14 mouse cellular contexts compared by ENCODE assay signal in genomic region chr14:55053050-55053449, GRCm38 (mm10). TPM values are rescaled to one million over a fixed set of nuclear protein-coding genes. Genes with fewer than 3 reads are reported as not detected.
DNase-seq lines count a peak whose midpoint lies in the region; ATAC-seq lines count a peak whose summit lies in the region.
"Had no signal": no experiment of that assay in that cellular context is flagged by ENCODE, and none has a peak within 500 bp of the region (broad histone marks: within the 10 kb centered on the region; RNA-seq: fewer than 3 reads in every experiment).

No protein-coding gene starts in this region.

- 0 out of 2 replicates have a peak, but pooled peaks have one; percentile 34 for ATAC-seq in embryonic facial prominence, embryonic 15.5 days (ENCODE audit: insufficient number of reproducible peaks, low FRiP score, low TSS enrichment, low read depth)
- ATAC-seq in midbrain, embryonic 14.5 days (ENCODE audit: low FRiP score, low TSS enrichment), result no peak
- no peak for ATAC-seq in midbrain, embryonic 11.5 days (ENCODE audit: low FRiP score)
- no peak for ATAC-seq in hindbrain, embryonic 16.5 days
- no peak for ATAC-seq in megakaryocyte, adult 5-6 weeks (ENCODE audit: poor library complexity, severe bottlenecking)
- ATAC-seq: intestine, embryonic 16.5 days had no signal

- intact Hi-C loops in gastrocnemius, postnatal 14 days (cut with DNase I; ENCODE audit: low total_unique reads), result no loop called here

- H3K27me3 ChIP-seq in embryonic facial prominence, embryonic 15.5 days, result no peaks in the 10 kb centered on the region
- no peaks in the 10 kb centered on the region; the same call in 1 of the 2 replicates for H3K27me3 ChIP-seq in embryonic facial prominence, embryonic 10.5 days (replicated peaks; ENCODE audit: low read depth, poor library complexity, severe bottlenecking)
- no peaks in the 10 kb centered on the region for H3K27me3 ChIP-seq in midbrain, embryonic 14.5 days (ENCODE audit: control insufficient read depth, insufficient read depth, low read length)
- no peaks in the 10 kb centered on the region for H3K27me3 ChIP-seq in midbrain, embryonic 11.5 days (ENCODE audit: control insufficient read depth, insufficient read depth, low read length)
- H3K27me3 ChIP-seq in hindbrain, embryonic 16.5 days (replicated peaks; ENCODE audit: control insufficient read depth, insufficient read depth, low read length), result no peaks in the 10 kb centered on the region

- H3K4me1 ChIP-seq in embryonic facial prominence, embryonic 15.5 days, result peaks cover 10% of the 10 kb centered on the region
- peaks cover 9% of the 10 kb centered on the region for H3K4me1 ChIP-seq in embryonic facial prominence, embryonic 10.5 days
- 0 out of 2 replicates have a peak, but pooled peaks cover 4% of the 10 kb centered on the region for H3K4me1 ChIP-seq in midbrain, embryonic 14.5 days (ENCODE audit: control insufficient read depth, insufficient read depth, low read length)
- no peaks in the 10 kb centered on the region for H3K4me1 ChIP-seq in midbrain, embryonic 11.5 days (ENCODE audit: control insufficient read depth, insufficient read depth, low read length)
- H3K4me1 ChIP-seq in hindbrain, embryonic 16.5 days (ENCODE audit: control insufficient read depth, insufficient read depth, low read depth, low read length), result peaks cover 24% of the 10 kb centered on the region

- no peaks in the 10 kb centered on the region for H3K36me3 ChIP-seq in embryonic facial prominence, embryonic 15.5 days
- H3K36me3 ChIP-seq in embryonic facial prominence, embryonic 10.5 days (replicated peaks), result no peaks in the 10 kb centered on the region
- H3K36me3 ChIP-seq in midbrain, embryonic 14.5 days (ENCODE audit: control insufficient read depth, insufficient read depth, low read length), result no peaks in the 10 kb centered on the region
- H3K36me3 ChIP-seq in midbrain, embryonic 11.5 days (ENCODE audit: control insufficient read depth, insufficient read depth, low read length), result no peaks in the 10 kb centered on the region
- no peaks in the 10 kb centered on the region for H3K36me3 ChIP-seq in hindbrain, embryonic 16.5 days (ENCODE audit: control insufficient read depth, insufficient read depth, low read length)
- H3K36me3 ChIP-seq: embryonic facial prominence, embryonic 13.5 days had no signal

- H3K4me2 ChIP-seq in embryonic facial prominence, embryonic 15.5 days (replicated peaks), result no peak overlapping the region
- peak overlapping the region; percentile 35 for H3K4me2 ChIP-seq in midbrain, embryonic 14.5 days (ENCODE audit: low read length)
- H3K4me2 ChIP-seq in midbrain, embryonic 11.5 days, result no peak overlapping the region
- peak overlapping the region; percentile 61 for H3K4me2 ChIP-seq in hindbrain, embryonic 16.5 days (ENCODE audit: low read length)
- H3K4me2 ChIP-seq: embryonic facial prominence, embryonic 13.5 days had no signal

- H3K27ac ChIP-seq in embryonic facial prominence, embryonic 15.5 days (replicated peaks), result no peak overlapping the region
- H3K27ac ChIP-seq in embryonic facial prominence, embryonic 10.5 days (replicated peaks), result no peak overlapping the region
- peak overlapping the region; percentile 88 for H3K27ac ChIP-seq in midbrain, embryonic 14.5 days (replicated peaks; ENCODE audit: low read depth, low read length)
- H3K27ac ChIP-seq in midbrain, embryonic 11.5 days (ENCODE audit: low read depth, low read length), result no peak overlapping the region
- peak overlapping the region; percentile 97 for H3K27ac ChIP-seq in hindbrain, embryonic 16.5 days (ENCODE audit: low read depth, low read length)
- H3K27ac ChIP-seq: embryonic facial prominence, embryonic 13.5 days had no signal

- no peak overlapping the region for H3K4me3 ChIP-seq in embryonic facial prominence, embryonic 15.5 days (replicated peaks)
- no peak overlapping the region for H3K4me3 ChIP-seq in embryonic facial prominence, embryonic 10.5 days
- H3K4me3 ChIP-seq in midbrain, embryonic 14.5 days (replicated peaks; ENCODE audit: low read depth, low read length), result no peak overlapping the region
- H3K4me3 ChIP-seq in midbrain, embryonic 11.5 days (ENCODE audit: low read depth, low read length), result no peak overlapping the region
- peak overlapping the region; percentile 42 for H3K4me3 ChIP-seq in hindbrain, embryonic 16.5 days (ENCODE audit: low read length)
- H3K4me3 ChIP-seq: embryonic facial prominence, embryonic 13.5 days had no signal

- WGBS in embryonic facial prominence, embryonic 15.5 days, result 75% methylated on average over 4 of the region's 4 CpGs
- WGBS in embryonic facial prominence, embryonic 10.5 days, result 84% methylated on average over 4 of the region's 4 CpGs
- WGBS in midbrain, embryonic 14.5 days, result 64% methylated on average over 4 of the region's 4 CpGs
- WGBS in midbrain, embryonic 11.5 days, result 93% methylated on average over 4 of the region's 4 CpGs
- 46% methylated on average over 4 of the region's 4 CpGs for WGBS in hindbrain, embryonic 16.5 days

- no peaks in the 10 kb centered on the region for H3K9me3 ChIP-seq in embryonic facial prominence, embryonic 15.5 days (replicated peaks)
- H3K9me3 ChIP-seq in embryonic facial prominence, embryonic 10.5 days, result no peaks in the 10 kb centered on the region
- no peaks in the 10 kb centered on the region for H3K9me3 ChIP-seq in midbrain, embryonic 14.5 days (ENCODE audit: control insufficient read depth, low read length)
- no peaks in the 10 kb centered on the region for H3K9me3 ChIP-seq in midbrain, embryonic 11.5 days (ENCODE audit: control insufficient read depth, low read length)
- no peaks in the 10 kb centered on the region for H3K9me3 ChIP-seq in hindbrain, embryonic 16.5 days (ENCODE audit: control insufficient read depth, low read length)
- H3K9me3 ChIP-seq: embryonic facial prominence, embryonic 13.5 days had no signal

- DNase-seq in embryonic facial prominence, embryonic 10.5 days (ENCODE audit: low spot score), result no peak
- DNase-seq in midbrain, embryonic 14.5 days, result peak; percentile 46
- no peak for DNase-seq in midbrain, embryonic 11.5 days (ENCODE audit: low spot score, missing footprints)
- DNase-seq in gastrocnemius, postnatal 14 days, result no peak
- DNase-seq: heart, postnatal 10 days; liver; thymus, postnatal 4 days had no signal

- no peak overlapping the region for H3K9ac ChIP-seq in embryonic facial prominence, embryonic 15.5 days
- no peak overlapping the region for H3K9ac ChIP-seq in midbrain, embryonic 14.5 days (replicated peaks; ENCODE audit: low read length)
- H3K9ac ChIP-seq in midbrain, embryonic 11.5 days (ENCODE audit: low read length), result no peak overlapping the region
- peak overlapping the region; percentile 68 for H3K9ac ChIP-seq in hindbrain, embryonic 16.5 days (ENCODE audit: low read depth, low read length)
- H3K9ac ChIP-seq: embryonic facial prominence, embryonic 13.5 days had no signal

RNA-seq across cellular contexts. Expression of gene Ngdn, which starts 37.8 kb away (rescaled TPM):
- 70.7 and 73.9 TPM in 2 replicates for polyA plus RNA-seq in embryonic facial prominence, embryonic 15.5 days (2015; fragmentation: Nextera tagmentation; extraction: Ambion mirVana)
- polyA plus RNA-seq in embryonic facial prominence, embryonic 10.5 days (2016; fragmentation: Nextera tagmentation; extraction: Ambion mirVana), result 91.1 and 94.2 TPM in 2 replicates
- polyA plus RNA-seq in midbrain, embryonic 14.5 days (2014; fragmentation: Nextera tagmentation; extraction: Ambion mirVana), result 51.7 and 54.3 TPM in 2 replicates
- polyA plus RNA-seq in midbrain, embryonic 11.5 days (2014; fragmentation: Nextera tagmentation; extraction: Ambion mirVana), result 85.0 and 85.9 TPM in 2 replicates
- 48.2 and 50.6 TPM in 2 replicates for polyA plus RNA-seq in hindbrain, embryonic 16.5 days (2015; fragmentation: Nextera tagmentation; extraction: Ambion mirVana)
- total RNA-seq in gastrocnemius, postnatal 14 days (2021), result 10 to 100 TPM; 17.8 to 19.0 TPM
- 56.1 and 56.9 TPM in 2 replicates for total RNA-seq in megakaryocyte, adult 5-6 weeks (2015)
- 32.9 and 52.7 TPM in 2 replicates for total RNA-seq in megakaryocyte, adult 5-6 weeks (2017)

RNA-seq across cellular contexts. Expression of gene Zfhx2, which starts 39.1 kb away (rescaled TPM):
- polyA plus RNA-seq in embryonic facial prominence, embryonic 15.5 days (2015; fragmentation: Nextera tagmentation; extraction: Ambion mirVana), result 4.2 and 5.0 TPM in 2 replicates
- 6.1 and 6.8 TPM in 2 replicates for polyA plus RNA-seq in embryonic facial prominence, embryonic 10.5 days (2016; fragmentation: Nextera tagmentation; extraction: Ambion mirVana)
- 24.9 and 28.4 TPM in 2 replicates for polyA plus RNA-seq in midbrain, embryonic 14.5 days (2014; fragmentation: Nextera tagmentation; extraction: Ambion mirVana)
- 11.3 and 11.5 TPM in 2 replicates for polyA plus RNA-seq in midbrain, embryonic 11.5 days (2014; fragmentation: Nextera tagmentation; extraction: Ambion mirVana)
- 18.4 and 20.5 TPM in 2 replicates for polyA plus RNA-seq in hindbrain, embryonic 16.5 days (2015; fragmentation: Nextera tagmentation; extraction: Ambion mirVana)
- total RNA-seq in gastrocnemius, postnatal 14 days (2021), result 1 to 10 TPM; 2.6 to 3.1 TPM
- 2.0 and 2.1 TPM in 2 replicates for total RNA-seq in megakaryocyte, adult 5-6 weeks (2015)
- 1.1 and 1.3 TPM in 2 replicates for total RNA-seq in megakaryocyte, adult 5-6 weeks (2017)

RNA-seq across cellular contexts. Expression of gene Thtpa, which starts 41.5 kb away (rescaled TPM):
- 21.5 and 22.4 TPM in 2 replicates for polyA plus RNA-seq in embryonic facial prominence, embryonic 15.5 days (2015; fragmentation: Nextera tagmentation; extraction: Ambion mirVana)
- polyA plus RNA-seq in embryonic facial prominence, embryonic 10.5 days (2016; fragmentation: Nextera tagmentation; extraction: Ambion mirVana), result 22.4 and 22.8 TPM in 2 replicates
- polyA plus RNA-seq in midbrain, embryonic 14.5 days (2014; fragmentation: Nextera tagmentation; extraction: Ambion mirVana), result 27.9 and 33.7 TPM in 2 replicates
- 22.0 and 22.7 TPM in 2 replicates for polyA plus RNA-seq in midbrain, embryonic 11.5 days (2014; fragmentation: Nextera tagmentation; extraction: Ambion mirVana)
- polyA plus RNA-seq in hindbrain, embryonic 16.5 days (2015; fragmentation: Nextera tagmentation; extraction: Ambion mirVana), result 34.4 and 36.1 TPM in 2 replicates
- 10 to 100 TPM; 11.1 to 12.3 TPM for total RNA-seq in gastrocnemius, postnatal 14 days (2021)
- total RNA-seq in megakaryocyte, adult 5-6 weeks (2015), result 5.4 and 6.9 TPM in 2 replicates
- total RNA-seq in megakaryocyte, adult 5-6 weeks (2017), result 5.9 and 7.2 TPM in 2 replicates

RNA-seq across cellular contexts. Expression of gene Ap1g2, which starts 53.3 kb away (rescaled TPM):
- 25.5 and 29.1 TPM in 2 replicates for polyA plus RNA-seq in embryonic facial prominence, embryonic 15.5 days (2015; fragmentation: Nextera tagmentation; extraction: Ambion mirVana)
- polyA plus RNA-seq in embryonic facial prominence, embryonic 10.5 days (2016; fragmentation: Nextera tagmentation; extraction: Ambion mirVana), result 14.5 and 15.8 TPM in 2 replicates
- 6.8 and 7.6 TPM in 2 replicates for polyA plus RNA-seq in midbrain, embryonic 14.5 days (2014; fragmentation: Nextera tagmentation; extraction: Ambion mirVana)
- polyA plus RNA-seq in midbrain, embryonic 11.5 days (2014; fragmentation: Nextera tagmentation; extraction: Ambion mirVana), result 9.5 and 10.1 TPM in 2 replicates
- 6.9 and 7.7 TPM in 2 replicates for polyA plus RNA-seq in hindbrain, embryonic 16.5 days (2015; fragmentation: Nextera tagmentation; extraction: Ambion mirVana)
- 1 to 10 TPM; 4.1 to 7.0 TPM for total RNA-seq in gastrocnemius, postnatal 14 days (2021)
- total RNA-seq in megakaryocyte, adult 5-6 weeks (2015), result 43.2 and 46.7 TPM in 2 replicates
- total RNA-seq in megakaryocyte, adult 5-6 weeks (2017), result 11.8 and 18.3 TPM in 2 replicates

RNA-seq across cellular contexts. Expression of gene Myh7, which starts 58.6 kb away (rescaled TPM):
- polyA plus RNA-seq in embryonic facial prominence, embryonic 15.5 days (2015; fragmentation: Nextera tagmentation; extraction: Ambion mirVana), result 21.5 and 33.1 TPM in 2 replicates
- polyA plus RNA-seq in embryonic facial prominence, embryonic 10.5 days (2016; fragmentation: Nextera tagmentation; extraction: Ambion mirVana), result 1.9 and 8.4 TPM in 2 replicates
- polyA plus RNA-seq in midbrain, embryonic 14.5 days (2014; fragmentation: Nextera tagmentation; extraction: Ambion mirVana), result 5.4 and 7.7 TPM in 2 replicates
- 0.52 and 1.1 TPM in 2 replicates for polyA plus RNA-seq in midbrain, embryonic 11.5 days (2014; fragmentation: Nextera tagmentation; extraction: Ambion mirVana)
- polyA plus RNA-seq in hindbrain, embryonic 16.5 days (2015; fragmentation: Nextera tagmentation; extraction: Ambion mirVana), result 8.5 and 10.6 TPM in 2 replicates
- total RNA-seq in gastrocnemius, postnatal 14 days (2021), result 1,000 to 10,000 TPM in 1 of 2 experiments, 100 to 1,000 TPM in 1; 602 to 1,083 TPM
- not detected in 2 replicates for total RNA-seq in megakaryocyte, adult 5-6 weeks (2015)
- not detected in 2 replicates for total RNA-seq in megakaryocyte, adult 5-6 weeks (2017)
- total RNA-seq: neutrophil, adult 5-6 weeks had no signal
- polyA plus RNA-seq: spleen, adult 2 months had no signal

Comparison
In these comparisons a context has a peak if more than half of its experiments do, and no peak if none do; other contexts are left out.
1. H3K27ac ChIP-seq: peak in midbrain, embryonic 14.5 days (single experiment) and hindbrain, embryonic 16.5 days (single experiment); none in embryonic facial prominence, embryonic 15.5 days (single experiment), embryonic facial prominence, embryonic 10.5 days (single experiment) and midbrain, embryonic 11.5 days (single experiment).
2. H3K4me2 ChIP-seq: peak in midbrain, embryonic 14.5 days (single experiment) and hindbrain, embryonic 16.5 days (single experiment); none in embryonic facial prominence, embryonic 15.5 days (single experiment) and midbrain, embryonic 11.5 days (single experiment).